Mouse (Mus musculus): Measurements from ENCODE around the gene Emc8. TPM values are rescaled to one million over a fixed set of nuclear protein-coding genes. Genes with fewer than 3 reads are reported as not detected.

Gene Emc8
- polyA plus RNA-seq, 1 experiment, result not detected

GRCm38 (mm10) chr8:120699565-120699964 is 31.2 kb upstream of the Emc8 start:
- TF ChIP-seq POLR2A (IDR thresholded peaks at IDR 0.05; ENCODE audit: insufficient read depth, low read depth, low read length) (no peak), CTCF (IDR thresholded peaks at IDR 0.05; ENCODE audit: insufficient read depth, low read depth, low read length) (no peak)
- Histone ChIP-seq H3K4me1 (ENCODE audit: control insufficient read depth, insufficient read depth, low read length) (peaks cover 14% of the 10 kb centered on the region), H3K27ac (ENCODE audit: insufficient read depth, low read depth, low read length) (no peak overlapping the region), H3K4me3 (ENCODE audit: insufficient read depth, low read depth, low read length) (no peak overlapping the region)
- WGBS, result 76% methylated on average over 2 of the region's 2 CpGs

GRCm38 (mm10) chr8:120699079-120699478 is 30.7 kb upstream of the Emc8 start:
- peaks cover 14% of the 10 kb centered on the region for H3K4me1 ChIP-seq (ENCODE audit: control insufficient read depth, insufficient read depth, low read length)
- H3K4me3 ChIP-seq (ENCODE audit: insufficient read depth, low read depth, low read length), result no peak overlapping the region
- no peak overlapping the region for H3K27ac ChIP-seq (ENCODE audit: insufficient read depth, low read depth, low read length)
- 46% methylated on average over 6 of the region's 6 CpGs for WGBS
- TF ChIP-seq CTCF (IDR thresholded peaks at IDR 0.05; ENCODE audit: insufficient read depth, low read depth, low read length) (no peak), POLR2A (IDR thresholded peaks at IDR 0.05; ENCODE audit: insufficient read depth, low read depth, low read length) (no peak)

GRCm38 (mm10) chr8:120698426-120698825 is 30.1 kb upstream of the Emc8 start:
- peaks cover 14% of the 10 kb centered on the region for H3K4me1 ChIP-seq (ENCODE audit: control insufficient read depth, insufficient read depth, low read length)
- 56% methylated on average over 7 of the region's 7 CpGs for WGBS
- no peak overlapping the region for H3K27ac ChIP-seq (ENCODE audit: insufficient read depth, low read depth, low read length)
- TF ChIP-seq CTCF (IDR thresholded peaks at IDR 0.05; ENCODE audit: insufficient read depth, low read depth, low read length) (no peak), POLR2A (IDR thresholded peaks at IDR 0.05; ENCODE audit: insufficient read depth, low read depth, low read length) (no peak)
- no peak overlapping the region for H3K4me3 ChIP-seq (ENCODE audit: insufficient read depth, low read depth, low read length)

GRCm38 (mm10) chr8:120697979-120698272 is 29.6 kb upstream of the Emc8 start:
- no peak overlapping the region for H3K27ac ChIP-seq (ENCODE audit: insufficient read depth, low read depth, low read length)
- TF ChIP-seq POLR2A (IDR thresholded peaks at IDR 0.05; ENCODE audit: insufficient read depth, low read depth, low read length) (no peak), CTCF (IDR thresholded peaks at IDR 0.05; ENCODE audit: insufficient read depth, low read depth, low read length) (no peak)
- H3K4me3 ChIP-seq (ENCODE audit: insufficient read depth, low read depth, low read length), result no peak overlapping the region
- H3K4me1 ChIP-seq (ENCODE audit: control insufficient read depth, insufficient read depth, low read length), result peaks cover 14% of the 10 kb centered on the region

GRCm38 (mm10) chr8:120697154-120697978 is 29.0 kb upstream of the Emc8 start:
- no peak overlapping the region for H3K27ac ChIP-seq (ENCODE audit: insufficient read depth, low read depth, low read length)
- no peak overlapping the region for H3K4me3 ChIP-seq (ENCODE audit: insufficient read depth, low read depth, low read length)

GRCm38 (mm10) chr8:120696401-120697153 is 28.2 kb upstream of the Emc8 start:
- WGBS, result 47% methylated on average over 13 of the region's 13 CpGs
- no peak overlapping the region for H3K4me3 ChIP-seq (ENCODE audit: insufficient read depth, low read depth, low read length)
- peaks cover 10% of the 10 kb centered on the region for H3K4me1 ChIP-seq (ENCODE audit: control insufficient read depth, insufficient read depth, low read length)
- H3K27ac ChIP-seq (ENCODE audit: insufficient read depth, low read depth, low read length), result no peak overlapping the region
- TF ChIP-seq POLR2A (IDR thresholded peaks at IDR 0.05; ENCODE audit: insufficient read depth, low read depth, low read length) (no peak), CTCF (IDR thresholded peaks at IDR 0.05; ENCODE audit: insufficient read depth, low read depth, low read length) (no peak)

More at GRCm38 (mm10) chr8:120697154-120697978, 29.0 kb upstream of the Emc8 start:
- WGBS, result 71% methylated on average over 17 of the region's 17 CpGs
- TF ChIP-seq POLR2A (IDR thresholded peaks at IDR 0.05; ENCODE audit: insufficient read depth, low read depth, low read length) (no peak), CTCF (IDR thresholded peaks at IDR 0.05; ENCODE audit: insufficient read depth, low read depth, low read length) (no peak)
- peaks cover 14% of the 10 kb centered on the region for H3K4me1 ChIP-seq (ENCODE audit: control insufficient read depth, insufficient read depth, low read length)

- H3K4me1 ChIP-seq (ENCODE audit: control insufficient read depth, insufficient read depth, low read length), result peaks cover 7% of the 10 kb centered on the region; the same call in 1 of the 2 replicates
- TF ChIP-seq CTCF (IDR thresholded peaks at IDR 0.05; ENCODE audit: insufficient read depth, low read depth, low read length) (no peak), POLR2A (IDR thresholded peaks at IDR 0.05; ENCODE audit: insufficient read depth, low read depth, low read length) (no peak)
- 57% methylated on average over 22 of the region's 22 CpGs for WGBS
- no peak overlapping the region for H3K27ac ChIP-seq (ENCODE audit: insufficient read depth, low read depth, low read length)
- H3K4me3 ChIP-seq (ENCODE audit: insufficient read depth, low read depth, low read length), result no peak overlapping the region
Measured at GRCm38 (mm10) chr8:120693861-120694493, 25.6 kb upstream of the Emc8 start.

GRCm38 (mm10) chr8:120692934-120693333 is 24.6 kb upstream of the Emc8 start:
- WGBS, result 85% methylated on average over 4 of the region's 4 CpGs
- H3K4me3 ChIP-seq (ENCODE audit: insufficient read depth, low read depth, low read length), result no peak overlapping the region
- H3K4me1 ChIP-seq (ENCODE audit: control insufficient read depth, insufficient read depth, low read length), result peaks cover 7% of the 10 kb centered on the region; the same call in 1 of the 2 replicates
- H3K27ac ChIP-seq (ENCODE audit: insufficient read depth, low read depth, low read length), result no peak overlapping the region
- no peak for TF ChIP-seq CTCF (IDR thresholded peaks at IDR 0.05; ENCODE audit: insufficient read depth, low read depth, low read length)
- TF ChIP-seq POLR2A (IDR thresholded peaks at IDR 0.05; ENCODE audit: insufficient read depth, low read depth, low read length), result no peak

- TF ChIP-seq POLR2A (IDR thresholded peaks at IDR 0.05; ENCODE audit: insufficient read depth, low read depth, low read length) (no peak), CTCF (IDR thresholded peaks at IDR 0.05; ENCODE audit: insufficient read depth, low read depth, low read length) (no peak)
- no peaks in the 10 kb centered on the region for H3K4me1 ChIP-seq (ENCODE audit: control insufficient read depth, insufficient read depth, low read length)
- no peak overlapping the region for H3K27ac ChIP-seq (ENCODE audit: insufficient read depth, low read depth, low read length)
- no peak overlapping the region for H3K4me3 ChIP-seq (ENCODE audit: insufficient read depth, low read depth, low read length)
- WGBS, result 90% methylated on average over 7 of the region's 7 CpGs
Measured at GRCm38 (mm10) chr8:120688511-120688910, 20.1 kb upstream of the Emc8 start.
